Mouse (Mus musculus): ENCODE measurements around the gene Slc7a8.
"Not testable (repeated sequence)": the region's sequence is repeated elsewhere in the genome, so short reads cannot be mapped to it uniquely, and the experiment has no call there.

Slc7a8 gene

DNA sequence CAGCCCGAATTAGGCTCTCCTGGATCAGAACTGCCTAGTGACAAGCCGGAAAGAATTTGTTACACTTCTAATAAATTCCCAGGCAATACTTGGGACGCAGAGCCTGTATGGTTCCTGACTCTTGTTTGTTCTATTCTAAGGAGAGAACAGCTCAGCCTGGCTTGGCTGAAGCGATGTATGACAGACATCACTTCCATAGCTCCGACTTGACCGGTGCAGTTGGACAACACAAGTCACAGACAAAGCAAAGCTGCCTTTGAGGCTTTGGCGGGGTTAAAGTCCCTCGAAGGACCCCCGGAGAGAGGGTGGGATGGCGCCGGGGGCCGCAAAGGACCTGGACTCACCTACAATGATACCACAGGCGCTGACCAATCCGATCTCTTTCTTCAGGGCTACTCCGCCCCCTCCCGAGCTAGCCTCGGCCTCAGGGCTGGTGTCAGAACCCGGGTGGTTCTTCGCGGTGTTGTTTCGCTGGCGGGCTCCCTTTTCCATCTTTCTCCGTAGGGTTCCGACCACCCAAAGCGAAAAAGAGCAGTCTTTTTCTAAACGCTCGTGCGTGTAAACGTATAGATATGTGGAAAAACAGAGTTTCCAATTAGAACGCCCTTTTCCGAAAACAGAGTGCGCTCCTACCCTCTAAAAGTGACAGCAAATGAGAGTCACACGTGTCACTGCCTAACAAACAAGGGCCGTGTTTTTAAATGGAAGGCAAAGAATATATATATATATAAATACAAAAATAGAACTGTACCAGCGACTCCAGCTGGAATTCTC, 723 bp downstream of the Slc7a8 start:
- DNase-seq (ENCODE audit: inconsistent ontology term), result peak; percentile 73

DNA sequence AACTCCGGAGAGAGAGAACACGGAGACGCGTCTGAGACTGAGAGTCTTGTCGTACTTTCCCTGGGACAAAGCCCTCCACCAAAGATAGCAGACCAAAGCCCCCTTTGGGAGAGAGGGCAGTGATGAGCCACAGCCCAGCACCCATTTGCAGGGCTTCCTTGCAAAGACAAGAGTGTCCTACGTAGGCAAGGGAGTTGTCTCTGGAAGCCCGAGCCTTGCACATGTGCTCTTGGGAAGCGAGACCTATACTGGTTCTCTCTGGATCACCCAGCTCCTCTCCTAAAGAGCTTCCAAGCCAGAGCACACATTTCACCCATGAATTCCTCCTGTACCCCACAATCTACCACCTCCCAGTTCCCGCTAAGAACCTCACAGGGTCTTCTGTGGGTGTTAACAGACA, 1.7 kb downstream of the Slc7a8 start:
- no peak for DNase-seq (ENCODE audit: inconsistent ontology term)

DNA sequence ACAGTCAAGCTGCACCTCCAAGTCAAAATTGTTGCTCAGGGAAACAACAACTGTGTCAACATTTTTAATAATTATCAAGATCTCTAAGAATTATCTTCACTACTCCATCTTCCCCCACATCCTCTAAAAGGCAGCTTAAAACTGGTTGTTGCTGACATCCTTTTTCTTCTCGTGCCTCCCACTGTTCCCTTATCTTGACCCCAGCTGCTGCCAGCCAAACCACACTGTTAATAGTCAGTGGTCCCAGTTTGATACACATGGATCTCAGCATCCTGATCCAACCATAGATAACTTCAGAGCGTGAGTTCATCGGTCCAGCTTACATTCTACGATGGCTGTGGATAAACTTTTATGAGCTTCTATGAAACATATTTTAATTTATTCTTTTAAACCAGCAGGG, 3.9 kb downstream of the Slc7a8 start:
- no peak for DNase-seq (ENCODE audit: inconsistent ontology term)

GRCm38 (mm10) chr14:54776768-54777167, 5.0 kb downstream of the Slc7a8 start:
- no peak for DNase-seq (ENCODE audit: inconsistent ontology term)

DNA sequence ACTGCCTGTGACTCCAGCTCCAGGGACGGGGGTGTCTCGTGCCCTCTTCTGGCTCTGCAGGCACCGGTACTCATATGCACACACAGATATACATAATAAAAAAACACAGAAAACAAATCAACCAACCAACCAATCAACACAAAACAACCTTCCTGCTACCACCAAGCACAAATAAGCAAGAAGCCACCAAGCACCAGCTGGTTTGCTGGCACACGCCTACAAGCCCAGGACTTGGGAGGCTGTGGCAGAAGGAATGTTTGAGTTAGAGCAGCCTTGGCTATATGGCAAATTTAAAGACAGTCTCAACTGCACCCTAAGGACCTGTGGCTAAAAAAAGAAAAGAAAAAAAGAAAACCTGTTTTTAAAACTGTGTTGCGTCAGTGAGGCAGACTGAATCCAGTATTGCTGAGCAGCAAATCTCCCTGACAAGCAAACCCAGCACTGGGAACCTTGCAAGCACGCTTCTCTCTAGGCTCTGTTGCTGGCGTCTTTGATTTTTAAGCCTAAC, 6.2 kb downstream of the Slc7a8 start:
- DNase-seq (ENCODE audit: inconsistent ontology term), result no peak

GRCm38 (mm10) chr14:54772333-54772856, 9.4 kb downstream of the Slc7a8 start:
- DNase-seq (ENCODE audit: inconsistent ontology term), result no peak

- DNase-seq (ENCODE audit: inconsistent ontology term), result no peak
Observed at GRCm38 (mm10) chr14:54770373-54770772, 11.4 kb downstream of the Slc7a8 start.

- no peak for DNase-seq (ENCODE audit: inconsistent ontology term)
Observed at GRCm38 (mm10) chr14:54769068-54769425, 12.7 kb downstream of the Slc7a8 start.

- peak; percentile 30 for DNase-seq (ENCODE audit: inconsistent ontology term)
Observed at GRCm38 (mm10) chr14:54768314-54769067, 13.3 kb downstream of the Slc7a8 start.

DNA sequence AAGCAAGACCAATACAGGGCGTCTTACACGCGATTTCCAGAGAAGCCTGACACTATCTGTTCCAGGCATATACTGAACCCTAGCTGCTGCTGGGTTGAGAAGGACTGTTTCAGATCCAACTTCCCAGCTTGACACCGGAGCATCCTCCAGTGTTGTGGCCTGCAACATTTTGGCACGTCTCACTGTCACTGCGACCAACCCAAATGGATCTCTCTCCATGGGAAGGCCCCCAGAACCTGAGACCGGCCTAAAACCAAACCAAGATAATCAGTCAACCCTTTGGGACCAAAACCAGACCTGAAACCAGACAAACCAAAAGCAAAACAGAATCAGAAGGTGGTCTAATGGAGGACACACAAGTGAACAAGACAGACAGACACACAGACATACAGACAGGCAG, 14.8 kb downstream of the Slc7a8 start:
- not testable (repeated sequence) for DNase-seq (ENCODE audit: inconsistent ontology term)

GRCm38 (mm10) chr14:54756382-54756781, 25.4 kb downstream of the Slc7a8 start:
- no peak for DNase-seq (ENCODE audit: inconsistent ontology term)

GRCm38 (mm10) chr14:54754602-54755018, 27.1 kb downstream of the Slc7a8 start:
- DNase-seq (ENCODE audit: inconsistent ontology term), result peak; percentile 80

- peak; percentile 32 for DNase-seq (ENCODE audit: inconsistent ontology term)
Observed at GRCm38 (mm10) chr14:54753986-54754601, 27.7 kb downstream of the Slc7a8 start.

DNA sequence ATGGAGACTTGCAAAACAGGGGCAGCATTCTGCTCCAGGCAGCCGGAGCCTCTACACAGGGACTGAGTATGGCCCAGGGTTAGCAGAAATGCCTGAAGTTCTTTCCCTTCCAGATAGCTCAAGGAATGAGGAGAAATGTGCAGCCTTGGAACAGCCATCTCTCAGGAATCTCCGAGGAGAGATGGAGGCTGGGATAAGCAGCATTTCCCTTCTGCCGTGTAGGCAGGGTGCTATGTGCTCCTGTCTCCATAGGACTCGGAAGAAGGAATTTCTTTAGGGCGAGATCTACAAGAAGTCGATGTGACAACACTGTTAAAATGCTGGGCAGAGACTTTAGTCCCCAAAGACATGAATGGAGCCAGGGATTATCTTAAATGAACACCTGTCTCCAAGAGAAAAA, 28.8 kb downstream of the Slc7a8 start:
- DNase-seq (ENCODE audit: inconsistent ontology term), result no peak

DNA sequence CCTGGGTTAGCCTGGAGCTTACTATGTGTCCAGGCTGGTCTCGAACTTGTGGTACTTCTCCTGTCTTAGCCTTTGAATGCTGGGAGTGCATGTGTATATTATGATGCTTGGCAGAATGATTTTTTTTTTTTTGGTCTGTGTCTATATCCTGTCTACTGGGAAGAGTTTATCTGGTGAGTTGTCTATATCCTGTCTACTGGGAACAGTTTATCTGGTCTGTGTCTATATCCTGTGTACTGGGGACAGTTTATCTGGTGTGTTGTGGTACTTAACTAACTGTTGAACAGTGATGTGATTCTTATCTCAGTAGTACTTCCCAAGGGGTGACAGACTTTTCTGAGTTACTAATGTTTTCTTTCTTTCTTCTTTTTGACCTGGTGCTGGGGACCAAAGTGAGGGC, 30.0 kb downstream of the Slc7a8 start:
- no peak for DNase-seq (ENCODE audit: inconsistent ontology term)

DNA sequence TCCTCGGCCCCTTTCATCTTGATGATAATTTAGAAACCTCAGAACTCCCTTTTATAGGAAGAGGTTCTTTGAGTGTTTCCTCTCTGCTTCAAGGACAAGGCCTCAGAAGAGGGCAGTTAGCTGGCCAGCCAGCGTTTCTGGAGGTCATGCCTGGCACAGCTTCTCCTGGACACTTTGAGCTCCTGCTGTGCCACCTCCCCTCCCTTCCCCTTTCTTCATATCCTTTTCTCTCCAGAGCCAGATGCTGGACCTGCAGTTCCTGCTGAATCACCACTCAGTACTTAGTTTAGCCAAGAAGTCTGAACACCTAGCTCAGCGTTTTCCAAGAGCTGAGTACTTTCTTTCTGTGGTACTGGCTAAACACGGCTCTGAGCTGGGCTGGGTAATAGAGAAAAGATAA, 32.5 kb downstream of the Slc7a8 start:
- no peak for DNase-seq (ENCODE audit: inconsistent ontology term)

GRCm38 (mm10) chr14:54747942-54748917, 33.5 kb downstream of the Slc7a8 start:
- no peak for DNase-seq (ENCODE audit: inconsistent ontology term)

DNA sequence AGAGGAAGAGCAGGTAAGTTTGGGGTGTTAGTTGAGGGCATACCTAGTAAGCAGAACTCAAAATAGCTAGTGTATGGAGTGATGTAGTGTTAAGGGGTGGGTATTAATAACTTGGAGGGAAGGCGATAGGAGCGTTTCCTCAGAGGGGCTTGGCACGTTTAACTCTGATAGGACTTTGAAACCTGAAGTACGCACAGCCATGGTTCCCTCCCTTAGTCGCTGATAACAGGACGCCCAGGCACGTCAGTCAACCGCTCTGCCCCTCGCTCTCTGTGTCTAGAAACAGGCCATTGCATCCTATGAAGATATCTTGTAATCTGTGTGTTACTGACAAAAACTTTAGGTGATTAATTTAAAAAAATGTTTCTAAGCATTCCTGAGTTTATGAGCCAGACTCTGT, 35.7 kb downstream of the Slc7a8 start:
- DNase-seq (ENCODE audit: inconsistent ontology term), result no peak

DNA sequence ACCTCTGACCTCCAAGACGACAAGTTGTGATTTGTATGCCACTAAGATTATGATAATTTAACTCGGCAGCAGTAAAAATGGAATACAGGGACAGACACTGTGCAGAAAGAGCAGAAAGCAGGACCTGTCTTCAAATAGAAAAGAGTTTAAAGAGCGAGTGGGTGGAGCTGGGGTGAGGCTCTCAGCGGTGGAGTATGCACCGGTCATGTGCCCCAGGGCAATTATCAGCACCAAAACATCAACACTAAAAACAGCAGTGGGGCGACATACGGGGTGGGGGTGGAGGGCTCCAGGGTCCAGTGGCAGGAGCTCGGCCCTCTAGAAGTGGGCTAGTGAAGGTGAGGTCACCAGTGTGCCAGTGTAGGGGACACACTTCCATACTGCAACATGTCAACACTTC, 37.3 kb downstream of the Slc7a8 start:
- no peak for DNase-seq (ENCODE audit: inconsistent ontology term)

DNA sequence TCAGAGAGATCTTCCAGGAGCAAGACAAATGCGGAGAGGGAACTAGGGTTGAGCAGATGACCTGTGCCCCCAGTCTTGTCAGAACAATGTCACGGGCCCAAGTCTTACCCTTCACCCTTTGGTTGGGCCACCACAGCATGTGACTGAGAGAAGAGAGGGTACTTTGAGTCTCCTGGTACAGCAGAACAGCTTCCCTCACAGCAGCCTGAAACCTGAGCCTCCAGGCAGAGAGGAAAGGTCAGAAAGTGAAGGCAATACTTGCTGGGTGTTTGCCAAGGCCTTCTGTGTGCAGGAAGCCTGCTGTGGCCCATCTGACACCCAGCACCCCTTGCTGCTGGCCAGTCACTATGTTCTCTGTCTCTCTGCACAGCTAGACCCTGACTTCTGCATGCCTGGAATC, 39.4 kb downstream of the Slc7a8 start:
- no peak for DNase-seq (ENCODE audit: inconsistent ontology term)

DNA sequence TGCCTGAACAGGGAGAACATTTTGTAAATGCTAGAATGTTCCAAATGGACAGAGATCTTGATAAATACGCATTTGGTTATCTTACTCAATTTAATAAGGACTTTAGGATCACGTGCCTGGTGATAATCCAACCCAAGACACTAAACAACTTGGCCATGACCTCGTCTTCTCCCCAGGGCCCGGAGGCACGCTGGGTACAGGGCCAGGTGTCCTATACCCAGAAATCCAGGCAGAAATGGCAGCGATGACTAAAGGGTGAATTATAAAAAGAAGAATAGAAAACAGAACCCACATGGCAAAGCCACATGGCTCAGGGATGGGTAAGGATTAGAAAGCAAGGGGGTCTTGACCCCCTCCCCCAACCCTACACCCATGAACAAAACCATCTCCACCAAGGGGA, 40.0 kb downstream of the Slc7a8 start:
- DNase-seq (ENCODE audit: inconsistent ontology term), result no peak
